Mouse (Mus musculus) retina, embryonic 14.5 days (tissue): ENCODE results near the gene Eid2b.
"Not testable (repeated sequence)": the region's sequence is repeated elsewhere in the genome, so short reads cannot be mapped to it uniquely, and the experiment has no call there.

ENCODE experiments used
- DNase-seq: peaks from one replicate; pipeline ENCODE4 v3.0.0-alpha.2; 2015; ENCODE audit warnings: low spot score

Eid2b gene

GRCm38 (mm10) chr7:28277615-28278278 is at the start of gene Eid2b:
TSS of gene Eid2b (plus strand) at chr7:28277739.
- DNase-seq = peak; percentile 98

GRCm38 (mm10) chr7:28243943-28244342 is 33.6 kb upstream of the Eid2b start:
- not testable (repeated sequence) for DNase-seq

GRCm38 (mm10) chr7:28248957-28249356 is 28.6 kb upstream of the Eid2b start:
- no peak for DNase-seq

GRCm38 (mm10) chr7:28251976-28252375 is 25.6 kb upstream of the Eid2b start:
- DNase-seq = no peak

- DNase-seq = no peak
These were observed 22.9 kb upstream of the Eid2b start for GRCm38 (mm10) chr7:28254591-28254990.

- DNase-seq = no peak
These were observed 22.1 kb upstream of the Eid2b start for GRCm38 (mm10) chr7:28255476-28255875.

GRCm38 (mm10) chr7:28262861-28263260 is 14.7 kb upstream of the Eid2b start:
- DNase-seq = no peak

GRCm38 (mm10) chr7:28263786-28264185 is 13.8 kb upstream of the Eid2b start:
- DNase-seq = peak; percentile 81

GRCm38 (mm10) chr7:28265391-28265790 is 12.1 kb upstream of the Eid2b start:
- no peak for DNase-seq

- peak; percentile 94 for DNase-seq
These were observed 10.2 kb upstream of the Eid2b start, which contains the start of gene Eid2 for GRCm38 (mm10) chr7:28267129-28268041. TSS of gene Eid2 (plus strand) at chr7:28267881.

GRCm38 (mm10) chr7:28268042-28268531 is 9.5 kb upstream of the Eid2b start:
- DNase-seq = peak; percentile 60

- no peak for DNase-seq
These were observed 9.0 kb upstream of the Eid2b start for GRCm38 (mm10) chr7:28268576-28268975.

- peak; percentile 46 for DNase-seq
These were observed 8.2 kb upstream of the Eid2b start for GRCm38 (mm10) chr7:28269355-28269754.

GRCm38 (mm10) chr7:28271761-28272160 is 5.8 kb upstream of the Eid2b start:
- no peak for DNase-seq

GRCm38 (mm10) chr7:28277237-28277614 is 313 bp upstream of the Eid2b start:
- no peak for DNase-seq

- DNase-seq = no peak
These were observed 727 bp downstream of the Eid2b start for GRCm38 (mm10) chr7:28278279-28278652.

GRCm38 (mm10) chr7:28280630-28281029 is 3.1 kb downstream of the Eid2b start:
- no peak for DNase-seq

- peak; percentile 39 for DNase-seq
These were observed 12.6 kb downstream of the Eid2b start for GRCm38 (mm10) chr7:28290165-28290564.

GRCm38 (mm10) chr7:28290638-28291590 is 13.4 kb downstream of the Eid2b start, which contains the start of gene Selenov:
TSS of gene Selenov (minus strand) at chr7:28291186.
- peak; percentile 65 for DNase-seq

- DNase-seq = peak; percentile 80
These were observed 16.9 kb downstream of the Eid2b start for GRCm38 (mm10) chr7:28294481-28294880.

GRCm38 (mm10) chr7:28298837-28299625 is 21.5 kb downstream of the Eid2b start:
- peak; percentile 86 for DNase-seq
